Mouse (Mus musculus): Measurements from ENCODE around the gene Kctd13. TPM values are rescaled to one million over a fixed set of nuclear protein-coding genes. Genes with fewer than 3 reads are reported as not detected.

Kctd13 gene
- polyA plus RNA-seq, 1 experiment from 2014 or later, result 140 TPM

- H3K4me3 ChIP-seq (ENCODE audit: low read depth, low read length), result no peak overlapping the region
- whole genome bisulfite sequencing, result 55% methylated on average over 3 of the region's 3 CpGs
- peaks cover 3% of the 10 kb centered on the region for H3K27me3 ChIP-seq (ENCODE audit: control insufficient read depth, insufficient read depth, low read depth, low read length)
- H3K9ac ChIP-seq (ENCODE audit: low read depth, low read length), result no peak overlapping the region
- no peak for ATAC-seq
- H3K36me3 ChIP-seq (ENCODE audit: control insufficient read depth, insufficient read depth, low read length), result peaks cover 61% of the 10 kb centered on the region
- H3K4me1 ChIP-seq (ENCODE audit: control insufficient read depth, insufficient read depth, low read length), result no peaks in the 10 kb centered on the region
- no peak overlapping the region for H3K4me2 ChIP-seq (ENCODE audit: low read length)
- no peaks in the 10 kb centered on the region for H3K9me3 ChIP-seq (replicated peaks; ENCODE audit: control insufficient read depth, low read length, poor library complexity, severe bottlenecking)
- H3K27ac ChIP-seq (ENCODE audit: low read length), result no peak overlapping the region
Measured at GRCm38 (mm10) chr7:126965568-126965967, 36.9 kb downstream of the Kctd13 start.

GRCm38 (mm10) chr7:126967361-126967760 lies 38.7 kb downstream of the Kctd13 start:
- no peak overlapping the region for H3K4me2 ChIP-seq (ENCODE audit: low read length)
- WGBS, result 60% methylated on average over 6 of the region's 6 CpGs

DNA sequence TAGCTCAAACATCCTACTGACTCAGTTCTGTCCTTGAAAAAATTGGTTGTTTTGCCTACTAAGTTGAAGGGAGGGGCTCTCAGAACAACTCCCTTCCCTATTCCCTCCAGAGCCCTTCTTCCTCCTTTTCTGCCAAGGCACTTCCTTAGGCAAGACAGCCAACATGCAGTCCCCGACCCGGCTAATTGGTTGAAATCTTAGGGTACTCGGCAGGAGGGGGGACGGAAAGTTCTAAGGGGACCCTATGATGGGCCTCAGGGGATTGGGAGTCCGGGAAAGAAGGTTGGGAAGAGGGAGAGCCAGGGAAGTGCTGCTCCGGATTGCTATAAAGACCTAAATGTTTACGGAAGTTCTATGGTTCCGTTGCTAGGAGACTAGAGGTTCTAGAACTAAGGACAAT lies 46.8 kb downstream of the Kctd13 start:
- ATAC-seq, result no peak; the same call in 1 of the 2 replicates
- no peak overlapping the region for H3K9ac ChIP-seq (ENCODE audit: low read depth, low read length)

More at GRCm38 (mm10) chr7:126967361-126967760, 38.7 kb downstream of the Kctd13 start:
- no peak for ATAC-seq
- Histone ChIP-seq H3K36me3 (ENCODE audit: control insufficient read depth, insufficient read depth, low read length) (peaks cover 63% of the 10 kb centered on the region), H3K27ac (ENCODE audit: low read length) (no peak overlapping the region), H3K9me3 (replicated peaks; ENCODE audit: control insufficient read depth, low read length, poor library complexity, severe bottlenecking) (no peaks in the 10 kb centered on the region), H3K27me3 (ENCODE audit: control insufficient read depth, insufficient read depth, low read depth, low read length) (no peaks in the 10 kb centered on the region), H3K9ac (ENCODE audit: low read depth, low read length) (no peak overlapping the region), H3K4me1 (ENCODE audit: control insufficient read depth, insufficient read depth, low read length) (no peaks in the 10 kb centered on the region), H3K4me3 (ENCODE audit: low read depth, low read length) (no peak overlapping the region)

DNA sequence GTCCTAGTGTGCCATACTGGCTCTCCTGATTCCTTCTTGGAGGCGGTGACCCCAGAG lies 47.0 kb downstream of the Kctd13 start, which contains the start of gene Cdipt:
TSS of gene Cdipt (plus strand) at position 22 of the 57 bp plus-strand sequence.
- 5% methylated on average over 1 of the region's 1 CpGs for whole genome bisulfite sequencing
- Histone ChIP-seq H3K4me3 (ENCODE audit: low read depth, low read length) (peak within 1 kb of the TSS; percentile 76), H3K9ac (ENCODE audit: low read depth, low read length) (peak within 1 kb of the TSS; percentile 95), H3K4me2 (ENCODE audit: low read length) (peak within 1 kb of the TSS; percentile 83), H3K9me3 (replicated peaks; ENCODE audit: control insufficient read depth, low read length, poor library complexity, severe bottlenecking) (no peaks in the 10 kb centered on the region), H3K27ac (ENCODE audit: low read length) (peak within 1 kb of the TSS; percentile 96), H3K4me1 (ENCODE audit: control insufficient read depth, insufficient read depth, low read length) (peaks cover 10% of the 10 kb centered on the region), H3K36me3 (ENCODE audit: control insufficient read depth, insufficient read depth, low read length) (peaks cover 22% of the 10 kb centered on the region), H3K27me3 (ENCODE audit: control insufficient read depth, insufficient read depth, low read depth, low read length) (no peaks in the 10 kb centered on the region)
- ATAC-seq, result no peak

More for the DNA sequence above, 46.8 kb downstream of the Kctd13 start:
- Histone ChIP-seq H3K9me3 (replicated peaks; ENCODE audit: control insufficient read depth, low read length, poor library complexity, severe bottlenecking) (no peaks in the 10 kb centered on the region), H3K4me2 (ENCODE audit: low read length) (peak overlapping the region; percentile 37), H3K4me1 (ENCODE audit: control insufficient read depth, insufficient read depth, low read length) (peaks cover 10% of the 10 kb centered on the region), H3K4me3 (ENCODE audit: low read depth, low read length) (peak overlapping the region; percentile 76; the same call in 1 of the 2 replicates), H3K27me3 (ENCODE audit: control insufficient read depth, insufficient read depth, low read depth, low read length) (no peaks in the 10 kb centered on the region), H3K27ac (ENCODE audit: low read length) (peak overlapping the region; percentile 23; the same call in 1 of the 2 replicates), H3K36me3 (ENCODE audit: control insufficient read depth, insufficient read depth, low read length) (peaks cover 24% of the 10 kb centered on the region)
- WGBS, result 15% methylated on average over 8 of the region's 8 CpGs

DNA sequence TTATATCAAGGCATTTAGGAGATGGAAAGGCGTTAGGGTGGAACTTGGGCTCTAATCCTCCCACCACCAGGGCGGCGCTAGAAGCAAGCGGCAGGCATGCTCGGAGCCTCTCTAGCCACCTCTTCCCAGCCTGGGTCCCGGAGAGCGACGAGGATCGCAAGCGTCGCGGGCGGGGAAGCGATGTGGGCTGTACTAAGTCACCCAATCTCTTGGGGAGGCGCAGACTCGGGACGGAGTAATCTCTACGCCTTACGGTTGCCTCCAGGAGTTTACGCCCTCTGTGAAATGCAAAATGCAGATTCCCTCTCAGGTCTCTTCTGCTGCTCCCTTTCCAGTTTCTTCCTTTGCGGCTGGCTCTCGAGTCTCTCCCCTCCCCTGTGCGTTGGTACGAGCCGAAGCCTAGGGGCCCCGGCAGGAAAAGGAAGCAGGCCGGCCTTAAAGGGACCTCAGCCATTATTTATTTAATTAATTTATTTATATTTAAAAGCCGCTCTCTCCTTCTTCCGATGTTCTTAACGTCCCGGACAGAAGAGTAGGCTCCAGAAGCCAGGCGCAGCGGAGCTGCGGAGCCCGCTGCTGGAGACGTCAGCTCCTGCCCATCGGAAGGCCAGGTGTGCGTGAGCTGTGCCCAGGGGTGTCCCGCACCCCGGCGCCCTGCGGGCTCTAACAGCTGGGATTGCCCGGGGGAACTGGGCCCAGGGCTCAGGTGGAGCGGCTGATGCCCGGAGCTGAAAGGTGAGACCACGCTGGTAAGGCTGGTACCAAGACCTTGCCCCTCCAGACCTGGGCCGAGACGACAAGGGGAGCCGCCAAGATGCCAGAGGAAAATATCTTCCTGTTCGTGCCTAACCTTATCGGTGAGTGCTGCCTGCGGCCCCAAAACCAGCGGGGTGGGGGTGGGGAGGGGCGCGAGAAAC lies 47.5 kb downstream of the Kctd13 start, which contains the start of gene Cdiptos:
TSS of gene Cdiptos (minus strand) at position 149 of the 917 bp plus-strand sequence.
- peaks cover 10% of the 10 kb centered on the region for H3K4me1 ChIP-seq (ENCODE audit: control insufficient read depth, insufficient read depth, low read length)
- no peaks in the 10 kb centered on the region for H3K27me3 ChIP-seq (ENCODE audit: control insufficient read depth, insufficient read depth, low read depth, low read length)
- H3K4me3 ChIP-seq (ENCODE audit: low read depth, low read length), result peak within 1 kb of the TSS; percentile 76
- WGBS, result 0% methylated on average over 55 of the region's 55 CpGs
- no peaks in the 10 kb centered on the region for H3K9me3 ChIP-seq (replicated peaks; ENCODE audit: control insufficient read depth, low read length, poor library complexity, severe bottlenecking)
- H3K9ac ChIP-seq (ENCODE audit: low read depth, low read length), result peak within 1 kb of the TSS; percentile 95
- peaks cover 21% of the 10 kb centered on the region for H3K36me3 ChIP-seq (ENCODE audit: control insufficient read depth, insufficient read depth, low read length)
- H3K4me2 ChIP-seq (ENCODE audit: low read length), result peak within 1 kb of the TSS; percentile 83
- H3K27ac ChIP-seq (ENCODE audit: low read length), result peak within 1 kb of the TSS; percentile 96
- peak; percentile 96 for ATAC-seq

- Histone ChIP-seq H3K27me3 (ENCODE audit: control insufficient read depth, insufficient read depth, low read depth, low read length) (no peaks in the 10 kb centered on the region), H3K9ac (ENCODE audit: low read depth, low read length) (peak overlapping the region; percentile 95), H3K4me3 (ENCODE audit: low read depth, low read length) (peak overlapping the region; percentile 76), H3K4me2 (ENCODE audit: low read length) (peak overlapping the region; percentile 83), H3K36me3 (ENCODE audit: control insufficient read depth, insufficient read depth, low read length) (peaks cover 15% of the 10 kb centered on the region), H3K9me3 (replicated peaks; ENCODE audit: control insufficient read depth, low read length, poor library complexity, severe bottlenecking) (no peaks in the 10 kb centered on the region), H3K4me1 (ENCODE audit: control insufficient read depth, insufficient read depth, low read length) (peaks cover 10% of the 10 kb centered on the region), H3K27ac (ENCODE audit: low read length) (peak overlapping the region; percentile 96; the same call in 1 of the 2 replicates)
- WGBS, result 26% methylated on average over 14 of the region's 14 CpGs
- 0 out of 2 replicates have a peak, but pooled peaks have one; percentile 0 for ATAC-seq
Measured at GRCm38 (mm10) chr7:126976878-126977459, 48.3 kb downstream of the Kctd13 start.

GRCm38 (mm10) chr7:126978841-126979240 lies 50.2 kb downstream of the Kctd13 start:
- H3K36me3 ChIP-seq (ENCODE audit: control insufficient read depth, insufficient read depth, low read length), result peaks cover 14% of the 10 kb centered on the region
- no peaks in the 10 kb centered on the region for H3K27me3 ChIP-seq (ENCODE audit: control insufficient read depth, insufficient read depth, low read depth, low read length)
- WGBS, result 95% methylated on average over 6 of the region's 6 CpGs
- H3K27ac ChIP-seq (ENCODE audit: low read length), result no peak overlapping the region
- no peak overlapping the region for H3K4me2 ChIP-seq (ENCODE audit: low read length)
- H3K9me3 ChIP-seq (replicated peaks; ENCODE audit: control insufficient read depth, low read length, poor library complexity, severe bottlenecking), result no peaks in the 10 kb centered on the region
- H3K9ac ChIP-seq (ENCODE audit: low read depth, low read length), result no peak overlapping the region
- H3K4me1 ChIP-seq (ENCODE audit: control insufficient read depth, insufficient read depth, low read length), result peaks cover 10% of the 10 kb centered on the region
- H3K4me3 ChIP-seq (ENCODE audit: low read depth, low read length), result no peak overlapping the region
- ATAC-seq, result no peak

DNA sequence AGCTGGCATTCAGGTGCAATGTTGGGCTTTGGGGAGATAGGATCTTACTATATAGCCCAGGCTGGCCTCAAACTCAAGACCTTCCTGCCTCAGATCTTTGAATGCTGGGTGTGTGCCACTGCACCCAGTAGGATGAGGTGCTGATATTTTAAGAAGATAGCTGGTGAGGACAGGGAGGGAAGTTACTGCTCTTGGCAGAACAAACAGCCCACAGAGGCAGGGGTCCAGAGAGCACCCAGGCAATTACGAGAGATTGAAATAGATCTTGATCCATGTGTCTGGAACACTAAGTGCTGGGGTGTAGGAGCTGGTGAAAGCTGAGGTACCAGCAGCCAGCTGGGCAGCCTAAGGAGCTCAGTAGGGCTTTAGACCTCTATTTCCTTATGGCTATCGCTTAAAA lies 52.9 kb downstream of the Kctd13 start:
- no peaks in the 10 kb centered on the region for H3K27me3 ChIP-seq (ENCODE audit: control insufficient read depth, insufficient read depth, low read depth, low read length)

DNA sequence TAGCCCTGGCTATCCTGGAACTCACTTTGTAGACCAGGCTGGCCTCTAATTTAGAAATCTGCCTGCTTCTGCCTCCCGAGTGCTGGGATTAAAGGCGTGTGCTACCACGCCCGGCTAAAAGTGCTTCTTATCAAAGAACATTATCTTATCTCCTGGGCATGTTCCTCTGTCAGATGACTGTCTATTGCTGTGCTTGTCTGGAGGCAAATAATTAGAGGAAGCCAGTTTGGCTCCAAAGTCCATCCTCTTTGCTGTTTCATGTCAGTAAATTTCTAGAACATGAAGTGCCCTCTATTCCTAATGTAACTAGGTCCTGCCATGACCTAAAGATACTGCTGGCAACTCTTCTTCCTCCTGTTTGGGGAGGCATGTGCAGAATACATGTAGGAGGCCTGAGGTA lies 53.4 kb downstream of the Kctd13 start:
- 93% methylated on average over 4 of the region's 4 CpGs for WGBS
- no peaks in the 10 kb centered on the region for H3K9me3 ChIP-seq (replicated peaks; ENCODE audit: control insufficient read depth, low read length, poor library complexity, severe bottlenecking)

More for the DNA sequence above, 52.9 kb downstream of the Kctd13 start:
- WGBS, result 87% methylated on average over 2 of the region's 2 CpGs
- peaks cover 14% of the 10 kb centered on the region for H3K36me3 ChIP-seq (ENCODE audit: control insufficient read depth, insufficient read depth, low read length)
- no peak overlapping the region for H3K4me2 ChIP-seq (ENCODE audit: low read length)
- H3K4me1 ChIP-seq (ENCODE audit: control insufficient read depth, insufficient read depth, low read length), result peaks cover 7% of the 10 kb centered on the region
- ATAC-seq, result no peak
- H3K9me3 ChIP-seq (replicated peaks; ENCODE audit: control insufficient read depth, low read length, poor library complexity, severe bottlenecking), result no peaks in the 10 kb centered on the region
- H3K27ac ChIP-seq (ENCODE audit: low read length), result no peak overlapping the region
- no peak overlapping the region for H3K4me3 ChIP-seq (ENCODE audit: low read depth, low read length)
- H3K9ac ChIP-seq (ENCODE audit: low read depth, low read length), result no peak overlapping the region

More for the DNA sequence above, 53.4 kb downstream of the Kctd13 start:
- peaks cover 5% of the 10 kb centered on the region for H3K4me1 ChIP-seq (ENCODE audit: control insufficient read depth, insufficient read depth, low read length)
- peaks cover 14% of the 10 kb centered on the region for H3K36me3 ChIP-seq (ENCODE audit: control insufficient read depth, insufficient read depth, low read length)
- no peak overlapping the region for H3K4me3 ChIP-seq (ENCODE audit: low read depth, low read length)
- no peak for ATAC-seq
- no peak overlapping the region for H3K9ac ChIP-seq (ENCODE audit: low read depth, low read length)
- no peaks in the 10 kb centered on the region for H3K27me3 ChIP-seq (ENCODE audit: control insufficient read depth, insufficient read depth, low read depth, low read length)
- no peak overlapping the region for H3K27ac ChIP-seq (ENCODE audit: low read length)
- no peak overlapping the region for H3K4me2 ChIP-seq (ENCODE audit: low read length)

All from midbrain, embryonic 16.5 days (tissue).